Mouse (Mus musculus): Measurements from ENCODE around the gene Gm20696.

DNA sequence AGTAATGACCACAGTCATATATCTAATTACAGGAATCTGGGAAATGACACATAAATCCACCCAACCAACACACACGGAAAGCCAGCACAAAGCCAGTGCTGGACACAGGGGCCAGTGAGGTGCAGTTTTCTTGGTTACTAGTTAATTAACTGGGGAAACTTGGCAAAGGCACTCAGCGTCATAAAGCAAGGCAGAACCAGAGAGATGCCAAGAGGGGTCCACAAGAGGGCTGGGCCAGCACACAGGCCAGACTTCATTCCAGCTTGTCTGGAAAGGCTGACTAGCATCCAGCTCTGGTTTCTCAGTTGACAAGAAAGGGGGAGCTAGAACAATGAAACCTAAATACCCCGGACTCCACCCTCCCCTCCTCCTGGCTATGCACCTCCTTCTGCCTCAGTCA, 33.9 kb upstream of the Gm20696 start:
- TF ChIP-seq POLR2A (IDR thresholded peaks at IDR 0.05; ENCODE audit: insufficient read depth, low read length) (no peak), EP300 (IDR thresholded peaks at IDR 0.05; ENCODE audit: insufficient read depth, low read depth, low read length) (no peak), CTCF (IDR thresholded peaks at IDR 0.05; ENCODE audit: low read depth, low read length) (no peak)

Measured in ES-Bruce4 (cell line).